Mouse (Mus musculus): ENCODE data around the gene Ampd1. TPM values are rescaled to one million over a fixed set of nuclear protein-coding genes. Genes with fewer than 3 reads are reported as not detected.
A peak's percentile ranks its signal among the peaks of the same experiment; 100 is the strongest.

Ampd1 gene
- polyA plus RNA-seq, 1 experiment from 2014 or later, result 0.88 TPM

GRCm38 (mm10) chr3:103068971-103069370 lies 4.8 kb upstream of the Ampd1 start:
- Histone ChIP-seq H3K9ac (ENCODE audit: low read length) (no peak overlapping the region), H3K4me3 (ENCODE audit: low read length) (no peak overlapping the region), H3K27ac (ENCODE audit: low read length) (no peak overlapping the region), H3K36me3 (ENCODE audit: control insufficient read depth, insufficient read depth) (peaks cover 38% of the 10 kb centered on the region), H3K9me3 (replicated peaks; ENCODE audit: control insufficient read depth, low read length) (no peaks in the 10 kb centered on the region), H3K4me1 (ENCODE audit: control insufficient read depth, insufficient read depth, low read length) (no peaks in the 10 kb centered on the region), H3K4me2 (ENCODE audit: low read depth, low read length) (no peak overlapping the region), H3K27me3 (ENCODE audit: control insufficient read depth, insufficient read depth, low read length) (no peaks in the 10 kb centered on the region)
- no peak for ATAC-seq (replicated peaks; ENCODE audit: extremely low read depth, insufficient read depth, low FRiP score)
- 91% methylated on average over 6 of the region's 6 CpGs for WGBS

DNA sequence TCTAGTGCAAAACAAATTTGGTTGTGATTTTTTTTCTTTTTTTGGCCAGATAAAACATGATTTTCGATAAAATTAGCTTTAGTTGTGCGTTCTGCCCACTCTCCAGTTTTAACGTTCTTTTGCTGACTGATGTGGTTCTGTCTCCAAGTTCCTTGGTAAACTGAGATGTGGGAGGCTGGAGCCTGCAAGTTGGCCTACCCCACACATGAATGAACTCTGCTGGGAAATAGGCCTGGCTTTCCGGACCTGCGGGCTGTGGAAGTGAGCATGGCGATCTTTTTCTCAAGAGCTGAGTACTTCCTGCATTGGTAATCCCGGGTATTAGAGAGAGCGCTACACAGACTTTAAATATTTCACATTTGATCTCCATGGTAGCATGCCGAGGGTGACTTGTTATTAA lies 2.1 kb downstream of the Ampd1 start:
- no peak for ATAC-seq (replicated peaks; ENCODE audit: extremely low read depth, insufficient read depth, low FRiP score)
- WGBS, result 86% methylated on average over 9 of the region's 9 CpGs
- no peak overlapping the region for H3K9ac ChIP-seq (ENCODE audit: low read length)

DNA sequence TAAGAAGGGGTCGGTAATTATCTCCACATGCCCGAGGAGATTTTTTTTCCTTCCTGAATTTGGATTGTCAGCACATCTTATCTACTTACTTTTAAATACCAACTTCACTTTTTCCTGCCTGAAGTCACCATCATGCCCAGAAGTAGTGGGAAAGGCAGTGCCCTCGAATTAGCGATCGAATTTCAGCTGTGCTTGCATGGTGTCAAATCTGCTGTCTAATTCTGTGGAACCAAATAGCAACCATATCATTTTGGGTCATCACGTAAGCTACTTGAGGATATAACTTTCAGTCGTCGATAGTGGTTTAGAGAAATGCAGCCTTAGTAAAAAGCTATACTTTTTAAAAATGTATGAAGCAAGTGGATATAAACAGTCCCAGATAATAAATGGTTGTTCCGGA lies 2.7 kb downstream of the Ampd1 start:
- H3K27me3 ChIP-seq (ENCODE audit: control insufficient read depth, insufficient read depth, low read length), result no peaks in the 10 kb centered on the region
- H3K36me3 ChIP-seq (ENCODE audit: control insufficient read depth, insufficient read depth), result no peaks in the 10 kb centered on the region
- 82% methylated on average over 9 of the region's 9 CpGs for WGBS
- no peak overlapping the region for H3K4me3 ChIP-seq (ENCODE audit: low read length)
- H3K27ac ChIP-seq (ENCODE audit: low read length), result no peak overlapping the region
- no peak overlapping the region for H3K9ac ChIP-seq (ENCODE audit: low read length)
- H3K9me3 ChIP-seq (replicated peaks; ENCODE audit: control insufficient read depth, low read length), result no peaks in the 10 kb centered on the region
- no peaks in the 10 kb centered on the region for H3K4me1 ChIP-seq (ENCODE audit: control insufficient read depth, insufficient read depth, low read length)
- no peak overlapping the region for H3K4me2 ChIP-seq (ENCODE audit: low read depth, low read length)
- ATAC-seq (replicated peaks; ENCODE audit: extremely low read depth, insufficient read depth, low FRiP score), result no peak

More for the DNA sequence above, 2.1 kb downstream of the Ampd1 start:
- Histone ChIP-seq H3K27ac (ENCODE audit: low read length) (no peak overlapping the region), H3K4me3 (ENCODE audit: low read length) (no peak overlapping the region), H3K27me3 (ENCODE audit: control insufficient read depth, insufficient read depth, low read length) (no peaks in the 10 kb centered on the region), H3K4me1 (ENCODE audit: control insufficient read depth, insufficient read depth, low read length) (no peaks in the 10 kb centered on the region), H3K9me3 (replicated peaks; ENCODE audit: control insufficient read depth, low read length) (no peaks in the 10 kb centered on the region), H3K36me3 (ENCODE audit: control insufficient read depth, insufficient read depth) (no peaks in the 10 kb centered on the region), H3K4me2 (ENCODE audit: low read depth, low read length) (no peak overlapping the region)

DNA sequence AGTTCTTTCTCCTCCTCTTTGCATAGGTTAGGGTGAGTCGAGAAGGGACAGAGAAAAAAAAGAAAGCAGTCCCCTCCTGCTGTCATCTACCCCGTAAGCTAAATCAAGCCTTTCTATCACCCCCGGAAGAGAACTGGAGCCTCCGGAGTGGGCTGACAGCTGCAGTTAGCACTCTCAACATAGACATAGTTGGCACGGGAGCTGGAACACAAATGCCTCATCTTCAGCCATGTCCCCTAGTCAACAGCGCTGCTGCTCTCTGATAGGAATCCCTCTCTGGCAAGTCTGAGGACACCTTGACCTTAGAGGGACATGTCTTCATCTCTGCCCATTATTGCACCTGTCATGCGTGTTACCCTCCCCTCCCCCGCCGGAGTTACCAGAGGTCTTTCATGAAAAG lies 5.5 kb downstream of the Ampd1 start:
- WGBS, result 63% methylated on average over 9 of the region's 9 CpGs
- H3K36me3 ChIP-seq (ENCODE audit: control insufficient read depth, insufficient read depth), result no peaks in the 10 kb centered on the region
- no peaks in the 10 kb centered on the region for H3K27me3 ChIP-seq (ENCODE audit: control insufficient read depth, insufficient read depth, low read length)
- H3K9me3 ChIP-seq (replicated peaks; ENCODE audit: control insufficient read depth, low read length), result no peaks in the 10 kb centered on the region
- no peak overlapping the region for H3K9ac ChIP-seq (ENCODE audit: low read length)
- ATAC-seq (replicated peaks; ENCODE audit: extremely low read depth, insufficient read depth, low FRiP score), result peak; percentile 49; the same call in 1 of the 2 replicates
- H3K27ac ChIP-seq (ENCODE audit: low read length), result no peak overlapping the region
- no peak overlapping the region for H3K4me2 ChIP-seq (ENCODE audit: low read depth, low read length)
- H3K4me1 ChIP-seq (ENCODE audit: control insufficient read depth, insufficient read depth, low read length), result peaks cover 3% of the 10 kb centered on the region
- H3K4me3 ChIP-seq (ENCODE audit: low read length), result no peak overlapping the region

DNA sequence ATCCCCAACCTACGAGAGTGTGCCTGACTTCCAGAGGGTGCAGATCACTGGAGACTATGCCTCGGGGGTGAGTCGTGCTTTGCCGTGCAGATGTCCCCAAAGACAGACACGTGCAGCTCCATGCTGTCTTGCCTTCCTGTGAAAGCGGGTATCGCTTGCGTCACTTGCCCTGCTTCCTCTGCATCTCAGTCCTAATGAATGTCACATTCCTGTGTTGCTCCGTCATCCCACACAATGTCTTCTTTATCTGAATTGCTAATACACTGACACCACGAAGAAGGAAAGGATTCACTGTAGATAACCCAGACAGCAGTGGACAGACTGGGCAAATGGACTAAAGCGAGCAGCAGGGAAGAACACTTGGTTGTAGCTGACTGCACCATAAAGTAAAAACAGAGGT lies 7.2 kb downstream of the Ampd1 start:
- 0 out of 2 replicates have a peak, but pooled peaks have one; percentile 34 for ATAC-seq (replicated peaks; ENCODE audit: extremely low read depth, insufficient read depth, low FRiP score)
- Histone ChIP-seq H3K9ac (ENCODE audit: low read length) (no peak overlapping the region), H3K4me3 (ENCODE audit: low read length) (no peak overlapping the region), H3K27me3 (ENCODE audit: control insufficient read depth, insufficient read depth, low read length) (no peaks in the 10 kb centered on the region), H3K4me1 (ENCODE audit: control insufficient read depth, insufficient read depth, low read length) (peaks cover 3% of the 10 kb centered on the region), H3K36me3 (ENCODE audit: control insufficient read depth, insufficient read depth) (no peaks in the 10 kb centered on the region), H3K4me2 (ENCODE audit: low read depth, low read length) (no peak overlapping the region), H3K9me3 (replicated peaks; ENCODE audit: control insufficient read depth, low read length) (no peaks in the 10 kb centered on the region), H3K27ac (ENCODE audit: low read length) (no peak overlapping the region)
- 41% methylated on average over 11 of the region's 11 CpGs for WGBS

DNA sequence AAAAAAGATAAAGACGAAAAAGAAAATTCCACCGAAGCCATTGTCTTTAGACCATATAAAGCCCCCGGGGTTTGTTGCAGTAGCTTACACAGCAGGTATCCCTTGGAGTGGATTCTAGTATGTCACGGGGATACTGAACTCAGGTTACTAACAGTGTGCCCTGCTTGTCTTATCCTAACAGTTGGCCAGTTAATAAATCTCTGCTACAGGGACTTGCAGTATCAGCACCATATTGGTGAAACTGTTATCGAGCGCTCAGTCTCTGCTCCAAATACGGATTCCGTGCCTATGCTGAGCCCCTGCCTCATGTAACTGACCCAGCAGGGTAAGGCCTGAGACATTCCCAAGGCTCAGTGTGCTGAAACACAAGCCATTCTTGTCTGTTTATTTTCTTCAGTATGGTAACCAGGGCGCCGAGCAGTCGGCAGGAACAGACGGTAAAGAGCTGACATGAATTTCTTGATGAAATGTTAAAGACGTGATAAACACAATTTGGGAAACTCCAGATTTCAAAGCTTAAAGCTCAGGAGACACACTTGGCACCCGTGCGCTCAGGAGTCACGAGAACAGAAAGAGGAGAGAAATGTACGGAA lies 8.1 kb downstream of the Ampd1 start:
- ATAC-seq (replicated peaks; ENCODE audit: extremely low read depth, insufficient read depth, low FRiP score), result no peak
- no peaks in the 10 kb centered on the region for H3K9me3 ChIP-seq (replicated peaks; ENCODE audit: control insufficient read depth, low read length)
- H3K36me3 ChIP-seq (ENCODE audit: control insufficient read depth, insufficient read depth), result no peaks in the 10 kb centered on the region
- 78% methylated on average over 17 of the region's 17 CpGs for WGBS
- H3K4me2 ChIP-seq (ENCODE audit: low read depth, low read length), result no peak overlapping the region
- no peak overlapping the region for H3K4me3 ChIP-seq (ENCODE audit: low read length)
- H3K27me3 ChIP-seq (ENCODE audit: control insufficient read depth, insufficient read depth, low read length), result no peaks in the 10 kb centered on the region
- H3K9ac ChIP-seq (ENCODE audit: low read length), result no peak overlapping the region
- H3K27ac ChIP-seq (ENCODE audit: low read length), result no peak overlapping the region
- peaks cover 3% of the 10 kb centered on the region for H3K4me1 ChIP-seq (ENCODE audit: control insufficient read depth, insufficient read depth, low read length)

DNA sequence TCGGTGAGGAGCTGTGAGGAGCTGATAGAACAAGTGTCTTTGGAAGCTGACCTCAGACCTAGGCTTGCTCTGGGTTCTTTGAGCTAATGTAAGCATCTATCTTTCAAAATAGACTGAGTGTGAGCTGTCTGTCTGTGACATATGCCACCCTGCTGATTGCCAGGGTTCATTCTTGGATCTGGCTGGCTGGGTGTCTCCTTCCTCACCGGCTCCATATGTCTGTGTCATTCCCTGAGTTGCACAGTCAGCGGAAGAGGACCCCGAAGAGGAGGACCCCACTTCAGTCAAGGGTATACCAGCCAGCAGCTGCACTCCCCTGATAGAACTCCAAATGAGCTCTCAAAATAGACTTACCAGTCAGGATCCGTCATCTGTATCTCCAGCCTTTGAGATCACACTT lies 8.9 kb downstream of the Ampd1 start:
- Histone ChIP-seq H3K9me3 (replicated peaks; ENCODE audit: control insufficient read depth, low read length) (no peaks in the 10 kb centered on the region), H3K27me3 (ENCODE audit: control insufficient read depth, insufficient read depth, low read length) (no peaks in the 10 kb centered on the region), H3K36me3 (ENCODE audit: control insufficient read depth, insufficient read depth) (no peaks in the 10 kb centered on the region), H3K4me2 (ENCODE audit: low read depth, low read length) (no peak overlapping the region), H3K9ac (ENCODE audit: low read length) (no peak overlapping the region), H3K27ac (ENCODE audit: low read length) (no peak overlapping the region; the same call in 1 of the 2 replicates), H3K4me3 (ENCODE audit: low read length) (no peak overlapping the region), H3K4me1 (ENCODE audit: control insufficient read depth, insufficient read depth, low read length) (peaks cover 3% of the 10 kb centered on the region)
- 49% methylated on average over 5 of the region's 5 CpGs for WGBS
- ATAC-seq (replicated peaks; ENCODE audit: extremely low read depth, insufficient read depth, low FRiP score), result no peak

GRCm38 (mm10) chr3:103085986-103086385 lies 12.2 kb downstream of the Ampd1 start:
- no peak overlapping the region for H3K4me3 ChIP-seq (ENCODE audit: low read length)
- ATAC-seq (replicated peaks; ENCODE audit: extremely low read depth, insufficient read depth, low FRiP score), result no peak

DNA sequence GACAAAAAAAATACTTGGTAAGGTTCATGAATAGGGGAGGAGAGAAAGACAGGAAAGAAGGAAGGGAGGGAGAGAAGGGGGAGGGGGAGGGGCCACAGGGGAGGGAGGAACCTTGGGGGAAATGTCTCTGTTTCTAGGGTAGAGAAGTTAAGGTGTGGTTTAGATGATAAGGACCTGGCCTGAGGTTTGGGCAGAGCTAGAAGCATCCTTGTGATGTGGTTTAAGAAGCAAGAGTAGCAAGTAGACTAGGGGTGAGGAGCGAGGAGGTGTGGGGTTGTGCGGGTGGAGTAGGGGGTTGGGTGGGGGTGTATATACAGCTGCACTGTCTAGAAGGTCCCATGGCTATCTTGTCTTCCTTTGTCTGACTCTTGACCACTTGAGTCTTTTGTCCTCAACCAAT lies 17.9 kb downstream of the Ampd1 start:
- Histone ChIP-seq H3K4me2 (ENCODE audit: low read depth, low read length) (no peak overlapping the region), H3K36me3 (ENCODE audit: control insufficient read depth, insufficient read depth) (no peaks in the 10 kb centered on the region), H3K4me3 (ENCODE audit: low read length) (no peak overlapping the region), H3K9me3 (replicated peaks; ENCODE audit: control insufficient read depth, low read length) (no peaks in the 10 kb centered on the region), H3K9ac (ENCODE audit: low read length) (no peak overlapping the region), H3K27me3 (ENCODE audit: control insufficient read depth, insufficient read depth, low read length) (no peaks in the 10 kb centered on the region), H3K4me1 (ENCODE audit: control insufficient read depth, insufficient read depth, low read length) (no peaks in the 10 kb centered on the region), H3K27ac (ENCODE audit: low read length) (no peak overlapping the region)
- peak; percentile 67; the same call in 1 of the 2 replicates for ATAC-seq (replicated peaks; ENCODE audit: extremely low read depth, insufficient read depth, low FRiP score)
- 75% methylated on average over 2 of the region's 2 CpGs for WGBS

More at GRCm38 (mm10) chr3:103085986-103086385, 12.2 kb downstream of the Ampd1 start:
- 68% methylated on average over 3 of the region's 3 CpGs for WGBS
- Histone ChIP-seq H3K9me3 (replicated peaks; ENCODE audit: control insufficient read depth, low read length) (no peaks in the 10 kb centered on the region), H3K27me3 (ENCODE audit: control insufficient read depth, insufficient read depth, low read length) (no peaks in the 10 kb centered on the region), H3K4me1 (ENCODE audit: control insufficient read depth, insufficient read depth, low read length) (peaks cover 3% of the 10 kb centered on the region), H3K9ac (ENCODE audit: low read length) (no peak overlapping the region), H3K4me2 (ENCODE audit: low read depth, low read length) (no peak overlapping the region), H3K27ac (ENCODE audit: low read length) (no peak overlapping the region), H3K36me3 (ENCODE audit: control insufficient read depth, insufficient read depth) (no peaks in the 10 kb centered on the region)
